Mouse (Mus musculus) right cerebral cortex, postnatal 36 days (tissue): ENCODE data around the gene Cntn5.
A peak's percentile ranks its signal among the peaks of the same experiment; 100 is the strongest.

Experiments used
- DNase-seq, 2 experiments: peaks; one replicate each; pipeline ENCODE4 v3.0.0; 2022; ENCODE audit warnings: low spot score in 2 of 2, mixed read lengths in 1 of 2

Gene Cntn5

DNA sequence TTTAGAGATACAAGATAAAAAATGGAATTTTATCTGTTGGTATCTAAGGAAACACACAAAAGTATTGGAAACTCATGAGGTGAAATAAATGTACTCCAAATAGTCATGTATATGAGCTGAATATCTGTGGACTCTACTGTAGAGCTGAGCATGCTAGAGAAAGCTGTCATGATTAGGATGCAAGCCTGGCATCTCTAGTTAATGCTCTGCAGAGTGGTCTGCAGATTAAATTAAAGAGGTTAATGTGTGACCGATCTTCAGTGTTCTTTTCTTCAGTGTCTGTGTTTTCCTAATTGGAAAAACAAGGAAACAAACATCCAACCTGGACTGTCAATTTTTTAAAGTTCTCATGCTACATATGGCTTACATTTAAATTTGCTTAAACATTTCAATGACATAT is 1199.4 kb downstream of the Cntn5 start:
- DNase-seq, result no peak

DNA sequence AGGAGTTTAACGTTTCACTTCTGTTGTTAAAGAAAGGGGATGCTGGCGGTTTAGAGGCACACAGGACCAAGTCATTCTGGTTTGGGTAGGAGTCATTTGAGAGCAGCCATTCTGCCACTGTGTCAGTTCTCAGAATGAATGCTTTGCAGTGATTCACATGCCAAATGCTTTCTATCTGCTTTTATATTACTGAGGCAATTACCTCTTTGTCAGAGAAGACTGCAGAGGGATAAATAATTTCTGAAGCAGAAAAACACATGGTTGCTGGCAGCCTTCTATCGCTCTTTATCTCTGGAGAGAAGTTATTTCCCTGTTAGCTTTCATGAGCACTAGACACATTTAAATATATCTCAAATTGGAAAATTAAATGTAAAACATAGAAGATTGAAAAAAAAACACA is 1207.9 kb downstream of the Cntn5 start:
- DNase-seq, result no peak

DNA sequence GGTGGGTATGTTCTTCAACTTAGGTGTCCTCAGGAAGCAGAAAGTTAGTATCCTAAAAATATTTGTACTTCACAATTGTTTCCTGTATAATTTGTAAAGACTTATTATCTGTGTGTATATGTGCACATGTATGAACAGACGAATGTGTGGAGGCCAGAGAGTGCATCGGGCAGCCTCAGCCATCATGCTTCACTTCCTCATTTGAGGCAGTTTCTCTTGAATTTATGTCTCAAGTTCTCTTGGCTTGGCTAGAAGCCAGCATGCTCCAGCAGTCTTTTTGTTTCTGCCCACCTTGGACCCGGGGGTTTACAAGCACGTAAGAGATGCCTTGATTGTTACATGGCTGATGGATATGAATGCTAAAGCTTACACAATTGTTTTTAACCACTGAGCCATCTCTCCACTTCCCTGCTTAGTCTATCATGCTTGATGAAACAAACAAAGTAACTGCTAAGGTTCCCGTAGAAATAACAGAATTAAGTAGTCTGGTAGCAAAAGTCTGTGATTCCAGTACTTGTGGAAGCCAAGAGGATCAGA is 1222.2 kb downstream of the Cntn5 start:
- no peak for DNase-seq

DNA sequence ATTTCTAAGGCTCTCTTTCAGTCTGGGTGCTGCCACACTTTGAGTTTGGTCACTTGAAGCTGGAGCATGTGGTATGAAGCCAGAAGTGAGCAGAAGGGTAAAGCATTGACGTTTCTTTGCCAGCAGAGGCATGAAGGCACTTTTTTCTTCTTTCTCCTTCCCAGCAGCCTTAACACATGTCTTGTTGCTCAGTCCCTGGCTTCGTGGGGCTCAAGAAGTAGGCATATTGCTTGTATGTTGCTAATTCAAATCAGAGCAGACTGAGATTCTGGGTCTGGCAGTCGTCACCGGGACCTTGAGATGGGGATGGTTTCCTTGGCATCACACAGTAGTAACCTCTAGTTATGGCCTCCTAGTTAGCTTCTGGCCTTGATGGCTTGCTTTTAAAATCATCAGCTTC is 1228.5 kb downstream of the Cntn5 start:
- DNase-seq, result no peak

DNA sequence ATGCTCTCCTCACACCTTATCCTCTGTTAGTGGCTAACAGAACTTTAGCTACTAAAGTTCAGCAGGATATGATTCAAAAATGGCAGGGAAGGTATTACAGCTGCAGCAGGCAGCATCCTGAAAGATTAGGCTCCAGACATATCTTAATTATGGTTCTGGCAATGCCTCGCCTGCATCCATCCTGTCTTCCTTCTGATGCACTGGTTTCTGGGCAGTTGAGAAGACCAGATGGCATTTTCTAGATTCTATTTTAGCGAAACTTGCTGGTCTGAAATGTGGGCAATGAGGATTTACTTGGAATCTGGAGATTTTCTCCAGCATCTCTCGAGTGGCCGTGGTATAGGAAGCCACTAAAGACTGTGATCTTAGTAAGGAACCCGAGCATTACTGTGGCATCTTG is 1230.0 kb downstream of the Cntn5 start:
- peak in 1 of 2 experiments; percentile 4 for DNase-seq

DNA sequence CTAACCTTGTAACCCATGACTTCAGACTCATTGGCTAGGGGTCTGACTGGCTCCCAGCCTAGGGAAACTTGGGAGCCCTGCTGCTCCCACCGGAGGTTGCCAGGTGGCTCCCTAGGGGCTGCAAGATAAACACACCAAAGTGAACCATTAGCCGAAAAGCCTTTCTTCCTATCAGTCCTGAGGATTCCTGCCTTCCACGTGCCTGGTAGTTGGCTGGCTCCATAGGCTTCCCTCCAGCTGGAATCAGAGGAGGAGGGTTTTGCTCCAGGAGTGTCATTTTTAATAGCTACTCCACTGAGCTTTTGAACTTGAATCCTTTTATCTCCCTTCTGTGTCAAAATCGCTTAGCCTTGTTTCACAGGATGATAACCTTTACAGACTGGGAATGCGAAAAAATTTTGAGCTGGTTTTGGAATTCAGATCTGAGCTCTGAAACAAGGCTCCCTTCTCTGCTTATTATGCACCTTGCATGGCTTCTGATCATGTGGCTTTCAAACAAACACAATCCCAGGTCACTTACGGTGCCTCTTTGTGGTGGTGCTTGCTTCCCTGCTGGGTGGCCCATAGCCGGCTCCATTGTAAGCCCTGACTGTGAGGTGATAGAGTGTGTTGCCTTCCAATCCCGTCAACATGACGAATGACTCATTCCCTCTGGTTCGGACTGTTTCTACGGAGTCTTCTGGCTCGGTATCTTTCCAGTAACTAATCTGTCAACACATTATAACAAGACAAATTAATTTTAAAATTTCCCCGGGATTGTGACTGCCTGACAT is 1231.1 kb downstream of the Cntn5 start:
- no peak for DNase-seq

DNA sequence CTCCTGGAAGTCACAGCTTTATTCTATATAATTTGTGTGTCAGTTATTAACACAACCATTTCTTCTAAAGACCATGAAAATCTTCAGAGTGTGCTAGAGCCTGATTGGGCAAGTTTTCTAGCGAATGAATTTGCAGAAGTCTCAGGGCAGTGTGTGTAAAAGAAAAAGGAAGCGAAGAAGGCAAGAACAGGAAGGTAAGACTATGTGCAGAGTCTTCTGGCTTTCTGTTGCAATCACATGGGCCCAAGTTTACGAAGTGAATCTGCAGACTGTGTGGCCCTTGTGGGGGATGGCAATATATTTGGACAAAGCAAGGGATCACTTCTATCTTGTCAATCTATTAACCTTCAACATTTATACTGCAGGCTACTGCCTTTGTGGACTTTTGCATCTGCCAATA is 1251.1 kb downstream of the Cntn5 start:
- DNase-seq, result no peak

DNA sequence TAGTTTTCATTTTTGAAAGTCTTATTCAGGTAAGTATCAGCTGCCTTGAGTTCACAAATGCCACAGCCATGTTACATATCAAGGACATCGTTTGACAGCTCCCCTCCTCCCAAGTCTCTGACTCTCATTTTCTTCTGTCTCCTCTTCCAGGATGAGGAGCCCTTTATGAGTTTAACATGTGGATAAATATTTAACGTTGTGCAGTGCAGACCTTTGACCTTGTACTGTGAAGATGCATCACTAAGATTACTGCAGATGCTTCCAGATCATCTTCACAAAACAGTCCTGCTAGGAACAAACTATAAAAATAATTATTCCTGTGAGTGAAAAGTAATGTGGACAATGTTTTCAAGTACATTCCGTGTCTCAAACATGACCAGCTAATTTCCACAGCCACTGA is 1257.2 kb downstream of the Cntn5 start:
- no peak for DNase-seq

DNA sequence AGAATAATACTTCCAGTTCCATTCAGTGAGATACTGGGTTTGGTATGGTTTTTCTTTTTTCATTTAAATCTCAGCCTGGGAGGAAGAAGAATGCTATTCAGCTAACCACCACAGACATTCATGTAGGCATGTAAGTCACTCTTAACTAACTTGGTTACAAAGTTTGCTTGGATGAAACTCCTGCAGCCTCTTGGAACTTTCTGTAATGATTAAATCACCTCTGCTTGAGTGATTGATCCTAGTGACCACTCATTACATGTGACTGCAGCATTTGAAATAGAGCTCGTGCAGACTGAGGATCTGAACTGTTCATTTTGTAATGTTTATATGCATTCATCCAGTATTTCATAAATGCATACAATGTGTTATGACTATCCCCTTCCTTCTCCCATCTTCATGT is 1258.3 kb downstream of the Cntn5 start:
- DNase-seq, result no peak
